In the genomic region with DNA sequence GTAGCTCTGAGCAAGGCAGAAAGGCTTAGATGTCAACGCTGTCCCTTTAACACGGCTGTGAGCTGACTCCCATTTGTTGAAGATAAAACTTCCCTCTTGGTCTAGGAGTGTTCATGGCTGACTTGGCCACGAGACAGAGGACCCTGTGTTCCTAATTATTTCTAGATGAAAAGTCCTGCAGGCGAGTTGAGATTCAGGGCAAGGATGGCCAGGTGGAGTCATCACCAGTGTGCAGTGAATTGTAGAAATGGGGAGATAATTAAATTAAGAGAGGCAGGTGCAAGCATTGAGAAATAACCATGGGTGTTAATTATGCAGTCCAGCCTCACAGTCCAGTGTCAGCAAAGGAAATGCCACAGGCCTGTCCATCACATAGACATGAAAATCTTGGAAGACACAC, we compare ENCODE assay signal across 23 mouse cellular contexts.
DNase-seq lines count a peak whose midpoint lies in the region; ATAC-seq and TF ChIP-seq lines count a peak whose summit lies in the region.
"Had no signal": no experiment of that assay in that cellular context is flagged by ENCODE, and none has a peak within 500 bp of the region (broad histone marks: within the 10 kb centered on the region; RNA-seq: fewer than 3 reads in every experiment).

No protein-coding gene starts in this region.

- no peak for DNase-seq in forebrain, postnatal 0 days
- no peak for DNase-seq in kidney, adult 2 months
- peak; percentile 18 for DNase-seq in brain, embryonic 14.5 days (ENCODE audit: low read depth)
- peak; percentile 53 to 64 for DNase-seq in cerebellum, postnatal 14 days
- no peak for DNase-seq in frontal cortex, postnatal 14 days (ENCODE audit: low spot score in 2 of 2)
- DNase-seq: adrenal gland, adult 2 months; B cell, adult 2 months; gastrocnemius, adult 2 months; heart, postnatal 10 days; kidney, adult 9 months; kidney, postnatal 36 days; liver; thymus, adult 18-20 months; thymus, postnatal 36 days had no signal

- no peak for TF ChIP-seq POLR2A in kidney, adult 2 months (IDR thresholded peaks at IDR 0.05; ENCODE audit: low read depth, low read length)
- TF ChIP-seq POLR2A in brain, embryonic 14.5 days (IDR thresholded peaks at IDR 0.05; ENCODE audit: borderline replicate concordance, extremely low read depth, insufficient read depth, insufficient read length, poor library complexity, severe bottlenecking) = no peak

- H3K36me3 ChIP-seq in forebrain, postnatal 0 days (ENCODE audit: insufficient read depth) = no peaks in the 10 kb centered on the region
- H3K36me3 ChIP-seq in forebrain, embryonic 15.5 days = no peaks in the 10 kb centered on the region
- H3K36me3 ChIP-seq in kidney, embryonic 16.5 days (ENCODE audit: insufficient read depth, low read length) = no peaks in the 10 kb centered on the region
- no peaks in the 10 kb centered on the region for H3K36me3 ChIP-seq in kidney, adult 2 months (ENCODE audit: control insufficient read depth, insufficient read depth, low read length)
- H3K36me3 ChIP-seq: embryonic facial prominence, embryonic 10.5 days; G1E; hindbrain, embryonic 12.5 days; intestine, embryonic 15.5 days had no signal

- TF ChIP-seq CTCF in forebrain, postnatal 0 days (IDR thresholded peaks at IDR 0.05; ENCODE audit: low read depth) = no peak
- TF ChIP-seq CTCF in kidney, adult 2 months (conservative IDR thresholded peaks at IDR 0.05; ENCODE audit: insufficient read depth, insufficient read length, low read depth, low read length) = no peak
- TF ChIP-seq CTCF in brain, embryonic 14.5 days (IDR thresholded peaks at IDR 0.05; ENCODE audit: borderline replicate concordance, extremely low read depth, insufficient read depth, insufficient read length) = no peak

- no peak overlapping the region for H3K4me2 ChIP-seq in forebrain, postnatal 0 days (ENCODE audit: low read depth)
- H3K4me2 ChIP-seq in forebrain, embryonic 15.5 days (replicated peaks) = no peak overlapping the region
- no peak overlapping the region for H3K4me2 ChIP-seq in kidney, embryonic 16.5 days (replicated peaks; ENCODE audit: low read depth, low read length)
- H3K4me2 ChIP-seq: heart, embryonic 11.5 days; hindbrain, embryonic 12.5 days; intestine, embryonic 15.5 days had no signal

- no peaks in the 10 kb centered on the region for H3K9me3 ChIP-seq in forebrain, postnatal 0 days (ENCODE audit: low read length)
- no peaks in the 10 kb centered on the region for H3K9me3 ChIP-seq in forebrain, embryonic 15.5 days
- no peaks in the 10 kb centered on the region for H3K9me3 ChIP-seq in kidney, embryonic 16.5 days (ENCODE audit: low read length)
- H3K9me3 ChIP-seq: embryonic facial prominence, embryonic 10.5 days; hindbrain, embryonic 12.5 days; intestine, embryonic 15.5 days had no signal

- no peaks in the 10 kb centered on the region for H3K4me1 ChIP-seq in forebrain, postnatal 0 days (ENCODE audit: insufficient read depth)
- H3K4me1 ChIP-seq in forebrain, embryonic 15.5 days = no peaks in the 10 kb centered on the region
- peaks cover 9% of the 10 kb centered on the region for H3K4me1 ChIP-seq in kidney, embryonic 16.5 days (ENCODE audit: insufficient read depth, low read length)
- H3K4me1 ChIP-seq in kidney, adult 2 months (ENCODE audit: control insufficient read depth, insufficient read depth, low read length) = no peaks in the 10 kb centered on the region
- H3K4me1 ChIP-seq: embryonic facial prominence, embryonic 10.5 days; hindbrain, embryonic 12.5 days; intestine, embryonic 15.5 days had no signal

- H3K27me3 ChIP-seq in forebrain, postnatal 0 days (ENCODE audit: insufficient read depth, low read length) = no peaks in the 10 kb centered on the region
- H3K27me3 ChIP-seq in forebrain, embryonic 15.5 days = no peaks in the 10 kb centered on the region
- no peaks in the 10 kb centered on the region for H3K27me3 ChIP-seq in kidney, embryonic 16.5 days (ENCODE audit: insufficient read depth, low read length)
- H3K27me3 ChIP-seq in kidney, adult 2 months (replicated peaks; ENCODE audit: control insufficient read depth, insufficient read depth, low read length) = no peaks in the 10 kb centered on the region
- H3K27me3 ChIP-seq: hindbrain, embryonic 12.5 days; intestine, embryonic 15.5 days had no signal

- H3K4me3 ChIP-seq in forebrain, postnatal 0 days (ENCODE audit: low read depth, low read length) = no peak overlapping the region
- H3K4me3 ChIP-seq in forebrain, embryonic 15.5 days = no peak overlapping the region
- no peak overlapping the region for H3K4me3 ChIP-seq in kidney, embryonic 16.5 days (ENCODE audit: low read length)
- H3K4me3 ChIP-seq in kidney, adult 2 months (ENCODE audit: insufficient read depth, low read depth, low read length) = no peak overlapping the region
- H3K4me3 ChIP-seq: embryonic facial prominence, embryonic 10.5 days; gastrocnemius, adult 2 months; hindbrain, embryonic 12.5 days; intestine, embryonic 15.5 days had no signal

- 53% methylated on average over 4 of the region's 4 CpGs for WGBS in forebrain, postnatal 0 days
- WGBS in forebrain, embryonic 15.5 days = 71% methylated on average over 4 of the region's 4 CpGs
- 64% methylated on average over 4 of the region's 4 CpGs for WGBS in kidney, embryonic 16.5 days
- 47% methylated on average over 4 of the region's 4 CpGs for WGBS in kidney, adult 2 months

- no peak overlapping the region for H3K9ac ChIP-seq in forebrain, postnatal 0 days
- no peak overlapping the region for H3K9ac ChIP-seq in forebrain, embryonic 15.5 days (replicated peaks)
- no peak overlapping the region for H3K9ac ChIP-seq in kidney, embryonic 16.5 days (replicated peaks; ENCODE audit: low read length)
- H3K9ac ChIP-seq: hindbrain, embryonic 12.5 days; intestine, embryonic 15.5 days had no signal

- no peak overlapping the region for H3K27ac ChIP-seq in forebrain, postnatal 0 days (ENCODE audit: low read depth, low read length)
- H3K27ac ChIP-seq in forebrain, embryonic 15.5 days (replicated peaks) = no peak overlapping the region
- H3K27ac ChIP-seq in kidney, embryonic 16.5 days (ENCODE audit: low read length) = no peak overlapping the region
- no peak overlapping the region for H3K27ac ChIP-seq in kidney, adult 2 months (ENCODE audit: insufficient read depth, low read depth, low read length)
- H3K27ac ChIP-seq: embryonic facial prominence, embryonic 10.5 days; gastrocnemius, adult 2 months; hindbrain, embryonic 12.5 days; intestine, embryonic 15.5 days; macrophage had no signal

- peak; percentile 27; the same call in 1 of the 2 replicates for ATAC-seq in forebrain, postnatal 0 days
- no peak for ATAC-seq in forebrain, embryonic 15.5 days (replicated peaks)
- ATAC-seq in kidney, embryonic 16.5 days (ENCODE audit: low FRiP score, low TSS enrichment) = peak; percentile 31; the same call in 1 of the 2 replicates
- ATAC-seq: intestine, embryonic 15.5 days; midbrain, embryonic 16.5 days had no signal

Comparison
In these comparisons a context has a peak if more than half of its experiments do, and no peak if none do; other contexts are left out.
1. DNase-seq: peak in brain, embryonic 14.5 days (single experiment) and cerebellum, postnatal 14 days (2 of 2); none in forebrain, postnatal 0 days (single experiment), kidney, adult 2 months (single experiment) and frontal cortex, postnatal 14 days (0 of 2).